Mouse (Mus musculus): ENCODE results near the gene 5330417H12Rik. TPM values are rescaled to one million over a fixed set of nuclear protein-coding genes. Genes with fewer than 3 reads are reported as not detected.

The 5330417H12Rik gene
- total and polyA plus RNA-seq, 3 experiments = not detected

- Histone ChIP-seq H3K4me1 (ENCODE audit: control insufficient read depth in 1 of 2, insufficient read depth in 2 of 2, low read length in 2 of 2) (no peaks in the 10 kb centered on the region), H3K36me3 (ENCODE audit: control insufficient read depth in 1 of 2, insufficient read depth in 2 of 2, low read length in 2 of 2) (no peaks in the 10 kb centered on the region), H3K4me3 (ENCODE audit: control insufficient read depth in 1 of 2, insufficient read depth in 1 of 2, low read depth in 2 of 2, low read length in 2 of 2) (no peak overlapping the region), H3K9ac (ENCODE audit: control insufficient read depth, low read depth, low read length, poor library complexity, severe bottlenecking) (no peak overlapping the region), H3K79me2 (ENCODE audit: control insufficient read depth, insufficient read depth, low read length, poor library complexity) (no peaks in the 10 kb centered on the region), H3K9me3 (replicated peaks; ENCODE audit: insufficient read depth, low read length) (no peaks in the 10 kb centered on the region), H3K27ac (ENCODE audit: control insufficient read depth, low read depth, low read length) (no peak overlapping the region), H3K27me3 (ENCODE audit: control insufficient read depth in 1 of 2, insufficient read depth in 2 of 2, low read length in 2 of 2) (no peaks in the 10 kb centered on the region)
- TF ChIP-seq POLR2AphosphoS5 (IDR thresholded peaks at IDR 0.05; ENCODE audit: borderline replicate concordance, low read depth, low read length) = no peak
- TF ChIP-seq E2F4 (IDR thresholded peaks at IDR 0.05; ENCODE audit: borderline replicate concordance, low read depth, low read length) = no peak
- peak; percentile 13 to 37 (median 25); a peak in 5 of 6 replicates for TF ChIP-seq CTCF (IDR thresholded peaks at IDR 0.05 in 2 of 3, conservative IDR thresholded peaks at IDR 0.05 in 1 of 3; ENCODE audit: control insufficient read depth in 1 of 3, insufficient read depth in 1 of 3, low read depth in 2 of 3, low read length in 3 of 3, poor library complexity in 1 of 3, severe bottlenecking in 1 of 3)
- TF ChIP-seq ZC3H11A (IDR thresholded peaks at IDR 0.05; ENCODE audit: low read depth, low read length) = no peak
- TF ChIP-seq RCOR1 (IDR thresholded peaks at IDR 0.05; ENCODE audit: low read depth, low read length) = no peak
- TF ChIP-seq MXI1 (IDR thresholded peaks at IDR 0.05; ENCODE audit: low read depth, low read length) = no peak
- no peak for TF ChIP-seq POLR2AphosphoS2 (IDR thresholded peaks at IDR 0.05; ENCODE audit: low read length)
- no peak for TF ChIP-seq ZMIZ1 (IDR thresholded peaks at IDR 0.05; ENCODE audit: low read depth, low read length)
- TF ChIP-seq NRF1 (IDR thresholded peaks at IDR 0.05; ENCODE audit: insufficient read depth, low read depth, low read length, poor library complexity, severe bottlenecking) = no peak
- TF ChIP-seq TCF12 (IDR thresholded peaks at IDR 0.05; ENCODE audit: low read depth, low read length) = no peak
- no peak for TF ChIP-seq EP300 (IDR thresholded peaks at IDR 0.05; ENCODE audit: low read depth in 1 of 2, low read length in 2 of 2)
- TF ChIP-seq RAD21 (IDR thresholded peaks at IDR 0.05; ENCODE audit: low read depth, low read length) = peak; percentile 36
- TF ChIP-seq MEF2A (IDR thresholded peaks at IDR 0.05; ENCODE audit: extremely low read depth, insufficient replicate concordance, low read depth, low read length, poor library complexity, severe bottlenecking) = no peak
- TF ChIP-seq MYB (IDR thresholded peaks at IDR 0.05; ENCODE audit: low read depth, low read length) = no peak
- TF ChIP-seq SMC3 (IDR thresholded peaks at IDR 0.05; ENCODE audit: low read depth, low read length) = peak; percentile 8; the same call in 1 of the 2 replicates
- no peak for TF ChIP-seq MAX (IDR thresholded peaks at IDR 0.05; ENCODE audit: low read length)
- no peak for TF ChIP-seq GABPA (IDR thresholded peaks at IDR 0.05; ENCODE audit: low read depth, low read length)
- peak; percentile 16 for DNase-seq (ENCODE audit: low read depth, low spot score)
Observed at GRCm38 (mm10) chr7:107661189-107661842, 36.4 kb upstream of the 5330417H12Rik start.

- Histone ChIP-seq H3K36me3 (ENCODE audit: control insufficient read depth in 1 of 2, insufficient read depth in 2 of 2, low read length in 2 of 2) (no peaks in the 10 kb centered on the region), H3K79me2 (ENCODE audit: control insufficient read depth, insufficient read depth, low read length, poor library complexity) (no peaks in the 10 kb centered on the region), H3K4me3 (ENCODE audit: control insufficient read depth in 1 of 2, insufficient read depth in 1 of 2, low read depth in 2 of 2, low read length in 2 of 2) (no peak overlapping the region), H3K9ac (ENCODE audit: control insufficient read depth, low read depth, low read length, poor library complexity, severe bottlenecking) (no peak overlapping the region), H3K27me3 (ENCODE audit: control insufficient read depth in 1 of 2, insufficient read depth in 2 of 2, low read length in 2 of 2) (no peaks in the 10 kb centered on the region), H3K9me3 (replicated peaks; ENCODE audit: insufficient read depth, low read length) (no peaks in the 10 kb centered on the region), H3K27ac (ENCODE audit: control insufficient read depth, low read depth, low read length) (no peak overlapping the region), H3K4me1 (ENCODE audit: control insufficient read depth in 1 of 2, insufficient read depth in 2 of 2, low read length in 2 of 2) (no peaks in the 10 kb centered on the region)
- TF ChIP-seq USF1 (IDR thresholded peaks at IDR 0.05; ENCODE audit: low read depth, low read length) (no peak), MAX (IDR thresholded peaks at IDR 0.05; ENCODE audit: low read length) (no peak), UBTF (IDR thresholded peaks at IDR 0.05; ENCODE audit: borderline replicate concordance, insufficient read depth, low read depth, low read length) (no peak), CHD1 (IDR thresholded peaks at IDR 0.05; ENCODE audit: low read depth, low read length) (no peak), NRF1 (IDR thresholded peaks at IDR 0.05; ENCODE audit: insufficient read depth, low read depth, low read length, poor library complexity, severe bottlenecking) (no peak), E2F4 (IDR thresholded peaks at IDR 0.05; ENCODE audit: borderline replicate concordance, low read depth, low read length) (no peak), NELFE (IDR thresholded peaks at IDR 0.05; ENCODE audit: low read depth, low read length) (no peak), EP300 (IDR thresholded peaks at IDR 0.05; ENCODE audit: low read depth in 1 of 2, low read length in 2 of 2) (no peak), KAT2A (conservative IDR thresholded peaks at IDR 0.05; ENCODE audit: low read depth, low read length) (no peak), MYB (IDR thresholded peaks at IDR 0.05; ENCODE audit: low read depth, low read length) (no peak), CTCF (IDR thresholded peaks at IDR 0.05 in 2 of 3, conservative IDR thresholded peaks at IDR 0.05 in 1 of 3; ENCODE audit: control insufficient read depth in 1 of 3, insufficient read depth in 1 of 3, low read depth in 2 of 3, low read length in 3 of 3, poor library complexity in 1 of 3, severe bottlenecking in 1 of 3) (no peak), ZC3H11A (IDR thresholded peaks at IDR 0.05; ENCODE audit: low read depth, low read length) (no peak), ZMIZ1 (IDR thresholded peaks at IDR 0.05; ENCODE audit: low read depth, low read length) (no peak), MAFK (IDR thresholded peaks at IDR 0.05; ENCODE audit: borderline replicate concordance, low read depth, low read length) (no peak), ELF1 (IDR thresholded peaks at IDR 0.05; ENCODE audit: low read depth, low read length) (no peak), HCFC1 (IDR thresholded peaks at IDR 0.05; ENCODE audit: low read depth, low read length) (no peak), GATA1 (IDR thresholded peaks at IDR 0.05; ENCODE audit: low read depth, low read length) (no peak), POLR2AphosphoS5 (IDR thresholded peaks at IDR 0.05; ENCODE audit: borderline replicate concordance, low read depth, low read length) (no peak), POLR2AphosphoS2 (IDR thresholded peaks at IDR 0.05; ENCODE audit: low read length) (no peak)
- DNase-seq (ENCODE audit: low read depth, low spot score) = no peak
Observed at GRCm38 (mm10) chr7:107659186-107659918, 34.4 kb upstream of the 5330417H12Rik start.

Measured in MEL (cell line).